Mouse (Mus musculus) frontal cortex, postnatal 25 days (tissue): ENCODE measurements at regions not wholly inside any gene's neighbourhood (a gene's known extent, or its start where the extent isn't known, plus 50 kb on each side); places are given as distances from the start of the nearest gene placed in this dataset.
A peak's percentile ranks its signal among the peaks of the same experiment; 100 is the strongest.

Experiments
- DNase-seq, 2 experiments: peaks; one replicate each; pipeline ENCODE4 v3.0.0; 2022; ENCODE audit warnings: low spot score in 2 of 2

- no peak for DNase-seq
These were observed 148.3 kb upstream of the Atp2b1 start for GRCm38 (mm10) chr10:98765786-98766419.

- no peak for DNase-seq
These were observed 134.4 kb upstream of the Atp2b1 start for GRCm38 (mm10) chr10:98779783-98780182.

- no peak for DNase-seq
These were observed 133.3 kb upstream of the Atp2b1 start for GRCm38 (mm10) chr10:98780938-98781337.

- no peak for DNase-seq
These were observed 132.3 kb upstream of the Atp2b1 start for GRCm38 (mm10) chr10:98781888-98782351.

- DNase-seq = no peak
These were observed 128.8 kb upstream of the Atp2b1 start for GRCm38 (mm10) chr10:98785411-98785810.

- no peak for DNase-seq
These were observed 128.1 kb upstream of the Atp2b1 start for GRCm38 (mm10) chr10:98786089-98786488.

GRCm38 (mm10) chr10:98789763-98790162 is 124.4 kb upstream of the Atp2b1 start:
- DNase-seq = no peak

GRCm38 (mm10) chr10:98790456-98790855 is 123.8 kb upstream of the Atp2b1 start:
- no peak for DNase-seq

GRCm38 (mm10) chr10:98792019-98792741 is 122.0 kb upstream of the Atp2b1 start:
- DNase-seq = no peak

GRCm38 (mm10) chr10:98793926-98794536 is 120.2 kb upstream of the Atp2b1 start:
- DNase-seq = no peak

GRCm38 (mm10) chr10:98796016-98796415 is 118.2 kb upstream of the Atp2b1 start:
- no peak for DNase-seq

- no peak for DNase-seq
These were observed 115.4 kb upstream of the Atp2b1 start for GRCm38 (mm10) chr10:98798634-98799415.

GRCm38 (mm10) chr10:98799830-98800229 is 114.4 kb upstream of the Atp2b1 start:
- DNase-seq = no peak

GRCm38 (mm10) chr10:98800949-98801348 is 113.3 kb upstream of the Atp2b1 start:
- no peak for DNase-seq

GRCm38 (mm10) chr10:98805013-98805412 is 109.2 kb upstream of the Atp2b1 start:
- no peak for DNase-seq

GRCm38 (mm10) chr10:98806798-98807535 is 107.2 kb upstream of the Atp2b1 start:
- DNase-seq = peak; percentile 38 to 54

GRCm38 (mm10) chr10:98808644-98809043 is 105.6 kb upstream of the Atp2b1 start:
- DNase-seq = no peak

GRCm38 (mm10) chr10:98829051-98829450 is 85.2 kb upstream of the Atp2b1 start:
- no peak for DNase-seq

GRCm38 (mm10) chr10:98831488-98831887 is 82.7 kb upstream of the Atp2b1 start:
- no peak for DNase-seq

GRCm38 (mm10) chr10:98837289-98838181 is 76.7 kb upstream of the Atp2b1 start:
- DNase-seq = no peak
